Mouse (Mus musculus) adrenal gland, postnatal 10 days (tissue): ENCODE data around the gene Ldhb. TPM values are rescaled to one million over a fixed set of nuclear protein-coding genes. Genes with fewer than 3 reads are reported as not detected.
"Not testable (repeated sequence)": the region's sequence is repeated elsewhere in the genome, so short reads cannot be mapped to it uniquely, and the experiment has no call there.

ENCODE experiments used
- DNase-seq: peaks from one replicate; pipeline ENCODE4 v3.0.0; 2021; ENCODE audit warnings: mixed read lengths
- total RNA-seq, 2 experiments: library from RNA; stranded (reverse); gene quantifications; 2 replicates each; pipeline ENCODE4 v1.2.3; 2021

Ldhb gene
- total RNA-seq, 2 experiments from 2014 or later, result 483 to 579 TPM

DNA sequence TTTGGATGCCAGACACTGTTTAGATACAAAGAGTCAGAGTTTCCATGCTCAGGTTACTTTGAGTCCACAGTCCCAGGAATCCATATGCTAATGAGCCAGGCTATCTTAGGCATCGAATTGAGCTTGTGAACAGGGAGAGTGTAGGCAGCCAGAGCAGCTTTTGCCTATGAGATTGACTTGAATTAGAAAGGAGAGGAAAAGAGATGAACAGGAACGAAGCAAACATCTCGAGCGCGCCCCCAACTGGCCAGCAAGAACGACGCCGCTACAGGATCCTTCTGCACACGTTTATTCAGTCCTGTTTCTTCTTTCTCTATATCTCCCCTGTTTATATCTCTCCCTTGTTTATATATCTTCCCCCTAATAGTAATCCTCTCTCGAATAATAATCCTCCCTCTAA lies 7.2 kb upstream of the Ldhb start:
- peak; percentile 72 for DNase-seq

DNA sequence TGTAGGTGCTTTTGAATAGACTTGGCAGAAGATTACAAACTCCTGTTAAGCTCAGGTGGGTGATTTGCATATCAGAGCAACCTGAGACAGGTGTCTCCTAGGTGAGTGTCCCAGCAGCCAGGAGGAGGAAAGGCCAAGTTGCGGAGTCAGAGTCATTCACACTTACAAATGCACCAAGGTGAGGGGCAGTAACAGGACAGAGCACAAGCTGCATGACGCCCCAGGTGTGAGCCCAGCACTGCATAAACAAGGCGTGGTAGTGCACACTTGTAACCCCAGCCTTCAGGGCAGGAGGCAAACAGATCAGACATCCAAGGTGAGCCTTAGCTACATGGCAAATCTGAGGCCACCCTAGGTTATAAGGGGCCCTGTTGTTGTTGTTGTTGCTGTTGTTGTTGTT lies 5.1 kb upstream of the Ldhb start:
- no peak for DNase-seq

DNA sequence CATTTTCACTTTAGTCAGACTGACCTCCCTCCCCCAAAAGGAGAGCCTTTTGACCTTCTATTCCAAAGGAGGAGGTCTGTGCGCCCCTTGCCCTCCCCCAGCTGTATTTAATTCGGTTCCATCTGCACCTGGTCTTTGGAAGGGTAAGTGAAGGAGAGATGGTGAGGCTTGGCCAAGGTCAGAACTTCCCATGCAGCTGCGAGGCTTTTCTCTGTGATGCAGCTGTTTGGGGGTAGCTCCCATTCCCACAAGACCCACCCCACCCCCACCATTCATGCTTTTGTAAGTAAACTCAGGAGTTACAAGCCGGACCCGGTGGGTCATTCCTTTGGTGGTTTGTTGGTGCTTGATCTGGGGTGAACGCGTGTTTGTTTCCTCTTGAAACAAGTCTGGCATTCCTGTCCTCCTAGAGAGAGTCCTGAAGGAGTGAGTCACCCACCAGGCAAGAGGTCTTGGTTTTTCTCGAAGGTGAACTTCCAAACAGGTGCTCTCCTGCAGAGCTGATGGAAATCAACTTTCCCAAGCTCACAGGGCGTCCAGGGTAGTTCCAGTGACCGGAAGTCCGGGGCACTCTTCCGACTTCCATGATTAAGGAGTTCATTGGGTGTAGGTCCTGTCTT lies 3.9 kb upstream of the Ldhb start:
- no peak for DNase-seq

DNA sequence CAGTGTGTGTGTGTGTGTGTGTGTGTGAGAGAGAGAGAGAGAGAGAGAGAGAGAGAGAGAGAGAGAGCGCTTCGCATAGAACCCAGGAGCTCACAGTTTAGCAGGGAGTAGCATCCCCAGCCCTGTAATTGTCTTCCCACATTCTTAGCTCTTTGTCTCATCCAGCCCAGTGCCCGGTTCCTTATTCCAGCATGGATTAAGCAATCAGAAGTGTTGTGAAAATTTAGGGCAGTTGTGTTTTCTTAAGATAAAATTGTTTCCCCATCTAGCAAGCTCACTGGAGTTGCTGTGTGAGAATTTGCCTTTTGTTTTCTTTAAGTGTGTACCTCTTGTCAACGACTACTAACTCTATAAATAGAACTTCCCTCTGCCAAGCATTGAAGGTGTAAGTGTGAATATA lies 906 bp upstream of the Ldhb start:
- DNase-seq, result no peak

DNA sequence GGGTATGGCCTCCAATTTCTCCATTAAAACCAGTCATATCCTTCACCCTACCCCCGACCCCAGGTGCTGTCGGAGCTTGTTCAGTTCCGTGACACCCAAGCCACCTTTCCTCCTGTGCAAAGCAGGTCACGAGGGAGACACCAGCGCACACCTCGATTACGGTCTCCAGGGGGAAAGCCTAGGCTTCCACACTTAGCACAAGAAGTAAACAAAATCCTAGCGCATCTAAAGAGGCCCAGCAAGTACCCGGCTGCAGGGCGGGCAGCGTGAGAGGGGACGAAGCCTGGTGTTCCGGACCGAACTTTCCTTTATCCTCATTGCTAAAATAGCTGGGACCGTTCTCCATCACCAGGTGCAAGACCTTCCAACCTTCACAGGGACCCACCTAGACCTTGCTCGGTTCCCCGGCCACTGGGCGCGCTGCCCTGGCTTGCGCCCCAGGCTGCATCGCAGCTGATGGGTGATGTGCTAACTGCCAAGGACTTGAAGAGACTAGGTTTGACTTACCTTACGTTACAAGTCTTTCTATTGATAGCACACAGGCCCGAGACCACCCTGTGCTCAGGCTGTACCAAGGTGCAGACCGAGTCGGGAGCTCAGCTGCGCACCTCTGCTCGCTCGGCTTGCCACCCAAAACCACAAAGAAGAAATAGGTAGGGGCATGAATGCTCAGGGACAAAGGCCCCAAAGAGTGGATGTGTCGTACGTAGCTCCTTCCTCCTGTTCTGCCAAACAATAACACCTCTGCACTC lies 548 bp downstream of the Ldhb start:
- peak; percentile 27 for DNase-seq

DNA sequence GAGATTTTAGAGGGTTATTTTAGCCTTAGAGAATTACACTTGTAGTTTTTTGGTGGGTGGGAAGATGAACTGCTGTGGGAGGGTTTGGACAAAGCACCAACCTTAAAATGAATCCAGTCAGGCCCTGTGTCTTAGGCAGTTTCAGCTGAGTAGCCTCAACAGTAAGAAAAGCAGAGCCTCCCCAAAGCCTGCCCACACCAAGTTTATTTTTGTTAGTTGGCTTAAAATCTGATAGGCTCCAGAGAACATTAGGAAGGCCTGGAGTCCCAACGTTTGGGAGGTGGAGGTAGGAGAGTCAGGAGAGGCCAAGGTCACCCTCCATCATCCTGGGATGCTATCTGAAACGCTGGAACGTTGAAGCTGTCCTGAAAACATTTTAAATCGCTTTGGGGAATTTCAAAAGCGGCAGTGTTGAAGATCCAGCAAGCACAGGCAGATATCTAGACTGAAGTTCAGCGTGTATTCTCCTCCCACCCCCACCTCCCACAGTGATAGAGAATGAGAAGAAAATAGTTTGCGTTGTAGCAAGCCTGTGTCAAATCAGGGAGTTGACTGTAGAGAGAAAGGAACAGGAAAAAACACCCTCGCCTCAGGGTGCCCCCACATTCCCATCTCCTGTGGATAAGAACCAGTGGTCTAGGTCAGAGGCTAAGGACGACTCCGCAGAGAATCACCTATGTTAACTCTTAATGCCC lies 1.3 kb downstream of the Ldhb start:
- DNase-seq, result no peak

DNA sequence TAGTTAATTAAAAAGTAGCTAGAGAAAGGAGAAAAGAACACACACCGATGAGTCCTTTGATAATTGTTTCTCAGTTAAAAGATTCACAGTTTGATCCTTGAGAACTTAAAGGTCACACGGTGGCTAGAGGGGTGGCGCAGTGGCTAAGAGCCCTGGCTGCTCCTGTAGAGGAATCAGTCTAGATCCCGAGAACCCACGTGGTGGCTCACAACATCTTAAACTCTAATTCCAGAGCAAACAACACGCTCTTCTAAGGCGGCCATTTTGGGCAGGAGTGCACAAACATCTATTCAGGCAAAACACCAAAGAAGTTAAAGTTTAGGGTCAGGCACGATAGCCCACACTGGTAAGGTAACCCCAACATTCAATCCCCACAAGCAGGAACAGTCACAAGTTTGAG lies 4.2 kb downstream of the Ldhb start:
- no peak for DNase-seq

DNA sequence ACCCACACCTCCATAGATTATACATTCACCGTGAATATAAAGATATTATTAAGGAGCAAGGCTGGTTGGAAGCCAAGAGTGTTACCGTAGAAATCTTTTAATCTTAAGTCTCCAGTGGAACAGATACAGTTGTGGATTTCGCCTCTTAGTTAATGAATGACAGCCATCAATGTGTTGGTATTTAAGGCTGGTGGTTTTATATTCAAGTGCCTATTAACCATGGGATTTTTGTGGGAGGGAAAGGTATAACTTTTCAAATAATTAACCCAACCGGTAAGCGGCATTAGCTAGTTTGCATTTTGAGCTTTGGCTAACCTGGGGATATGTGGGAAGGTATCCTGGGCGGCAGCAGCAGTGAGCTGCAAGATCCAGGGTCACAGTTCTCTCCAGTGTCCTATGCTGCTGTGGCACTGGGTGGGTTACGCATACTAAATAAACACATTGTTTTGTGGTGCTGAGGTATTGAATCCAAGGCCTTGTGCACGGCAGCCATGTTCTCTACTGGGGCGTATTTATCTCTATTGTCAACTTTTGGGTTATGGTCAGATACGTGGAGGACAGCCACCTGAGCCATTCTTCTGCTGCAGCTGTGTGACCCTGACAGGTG lies 5.1 kb downstream of the Ldhb start:
- no peak for DNase-seq

DNA sequence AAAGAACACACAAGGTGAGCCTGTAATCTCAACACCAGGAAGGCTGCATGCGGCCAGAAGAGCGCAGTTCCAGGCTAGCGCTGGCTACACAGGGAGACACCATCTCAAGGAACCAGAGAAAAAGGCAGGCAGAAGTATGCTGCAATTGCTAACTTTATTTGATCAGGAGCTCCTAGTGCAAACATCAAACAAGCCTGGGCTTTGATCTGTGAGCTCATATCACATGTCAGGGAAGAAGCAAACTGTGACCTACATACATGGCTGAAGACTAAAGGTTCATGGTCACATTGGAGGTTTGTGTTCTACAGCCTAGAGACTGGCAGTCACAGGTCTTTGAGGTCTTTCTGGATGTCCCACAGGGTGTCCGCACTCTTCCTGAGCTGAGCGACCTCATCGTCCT lies 17.6 kb downstream of the Ldhb start:
- not testable (repeated sequence) for DNase-seq

DNA sequence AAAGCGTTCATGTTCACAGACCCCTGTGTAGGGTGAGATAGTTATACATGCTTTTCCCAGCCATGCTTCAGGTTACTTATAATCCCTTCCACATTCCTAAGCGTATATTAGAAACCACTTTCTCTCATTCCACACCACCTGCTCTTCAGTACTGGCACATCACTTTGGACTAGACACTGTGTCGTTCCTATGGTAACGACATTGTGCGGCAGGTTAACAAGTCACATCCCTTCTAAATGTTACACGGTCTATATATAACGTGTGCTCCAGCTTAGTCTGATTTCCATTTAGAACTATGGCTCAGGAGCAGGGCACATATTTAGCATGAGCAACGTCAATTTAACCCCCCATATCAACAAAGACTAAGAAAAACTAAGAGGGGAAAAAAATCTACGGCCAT lies 20.1 kb downstream of the Ldhb start:
- DNase-seq, result no peak

DNA sequence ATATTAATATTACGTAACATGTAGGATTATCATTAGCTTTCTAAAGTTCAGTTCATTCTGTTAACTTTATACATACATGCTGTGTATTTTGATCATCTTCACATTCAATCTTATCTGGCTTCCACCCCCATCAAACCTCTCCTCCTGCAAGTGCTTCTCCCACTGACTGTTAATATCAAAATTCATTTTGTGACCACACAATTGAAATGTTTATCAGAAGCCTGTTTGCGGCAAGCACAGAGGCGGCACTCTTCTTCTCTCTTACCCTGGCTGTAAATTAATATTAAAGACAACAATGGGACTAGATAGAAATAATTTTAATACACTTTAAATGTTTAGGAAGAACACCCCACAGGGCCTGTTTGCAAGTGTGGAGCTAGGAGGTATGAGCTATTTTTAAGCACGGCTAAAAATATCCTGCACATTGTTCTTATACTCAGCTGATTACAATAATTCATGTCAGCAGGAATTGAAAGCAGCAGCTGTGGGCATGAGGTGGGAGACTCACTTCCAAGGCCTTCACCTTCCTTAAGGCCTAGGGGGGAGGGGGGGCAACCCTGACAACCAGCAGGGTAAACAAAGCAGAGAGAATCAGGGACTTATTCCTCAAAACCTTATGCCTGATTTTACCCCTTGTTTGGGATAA lies 22.2 kb downstream of the Ldhb start:
- DNase-seq, result no peak

DNA sequence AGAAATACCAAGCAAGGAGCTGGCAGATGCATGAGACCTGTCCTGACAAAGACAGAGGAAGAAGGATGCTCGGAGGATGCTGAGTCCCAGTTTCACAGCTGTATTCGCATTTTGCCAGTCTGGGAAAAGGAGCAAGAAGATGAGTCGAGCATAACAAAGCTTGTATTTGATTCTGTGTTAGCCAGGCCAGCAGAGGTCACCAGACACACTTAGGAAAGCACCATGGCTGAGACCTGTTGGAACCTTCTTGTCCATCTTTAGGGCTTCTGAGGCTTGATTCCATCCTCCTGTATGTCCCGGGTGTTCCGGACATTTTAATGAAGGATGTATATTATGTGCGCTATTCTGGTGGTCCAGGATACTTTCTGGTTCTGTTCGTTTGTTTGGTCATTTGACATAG lies 30.5 kb downstream of the Ldhb start:
- DNase-seq, result peak; percentile 20

DNA sequence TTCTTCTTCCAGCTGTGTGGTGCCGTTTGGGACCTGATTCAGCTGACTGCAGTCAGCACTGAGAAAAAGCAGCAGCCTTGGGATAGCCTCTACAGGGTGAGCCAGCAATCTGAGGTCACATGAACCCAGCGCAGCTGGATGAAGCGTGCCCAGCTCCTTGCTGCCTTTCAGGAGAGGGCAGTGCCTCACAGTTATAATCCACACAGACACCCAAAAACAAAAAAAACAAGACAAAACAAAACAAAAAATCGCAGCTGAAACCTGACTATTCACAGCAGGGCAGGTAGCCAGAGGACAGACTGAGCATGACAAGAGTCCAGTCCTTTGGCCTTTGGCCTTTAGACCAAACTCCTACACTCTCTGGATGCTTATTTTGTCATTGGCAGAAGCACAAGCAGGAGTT lies 35.0 kb downstream of the Ldhb start, which contains the start of gene Gys2:
TSS of gene Gys2 (minus strand) at position 309 of the 403 bp plus-strand sequence.
- DNase-seq, result no peak

DNA sequence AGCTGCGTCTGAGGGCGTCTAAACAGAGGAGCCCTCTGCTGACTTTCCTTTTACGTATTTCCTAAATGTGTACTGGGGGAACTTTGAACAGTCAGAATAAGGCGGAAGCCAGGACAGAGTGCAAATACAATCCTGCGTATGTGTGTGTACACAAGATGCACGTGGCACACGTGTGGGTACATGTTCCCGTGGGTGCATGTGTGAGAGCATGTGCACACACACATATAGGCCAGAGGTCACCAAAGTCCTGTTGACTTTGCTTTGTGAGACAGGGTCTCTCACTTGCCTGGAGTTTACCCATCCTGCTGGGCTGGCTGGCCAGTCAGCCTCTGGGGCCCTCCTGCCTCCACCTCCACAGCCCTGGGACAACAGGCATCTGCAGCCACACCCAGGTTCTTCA lies 36.6 kb downstream of the Ldhb start:
- DNase-seq, result no peak

DNA sequence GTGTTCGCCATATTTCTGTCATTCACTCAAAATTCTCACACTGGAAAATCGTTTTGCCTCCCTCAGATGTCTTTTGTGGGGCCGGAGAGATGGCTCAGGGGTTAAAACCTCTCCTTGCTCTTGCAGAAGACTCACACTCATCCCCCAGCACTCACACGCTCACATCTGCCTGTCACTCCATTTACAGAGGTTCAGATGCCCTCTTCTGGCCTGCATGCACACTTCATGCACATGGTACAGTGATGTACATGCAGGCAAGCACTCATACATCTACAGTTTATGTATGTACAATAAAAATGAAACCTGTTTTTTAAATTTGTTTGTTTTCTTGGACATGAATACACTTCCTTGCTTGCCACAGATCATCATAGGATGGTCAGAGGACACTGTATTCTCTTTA lies 38.2 kb downstream of the Ldhb start:
- peak; percentile 16 for DNase-seq

DNA sequence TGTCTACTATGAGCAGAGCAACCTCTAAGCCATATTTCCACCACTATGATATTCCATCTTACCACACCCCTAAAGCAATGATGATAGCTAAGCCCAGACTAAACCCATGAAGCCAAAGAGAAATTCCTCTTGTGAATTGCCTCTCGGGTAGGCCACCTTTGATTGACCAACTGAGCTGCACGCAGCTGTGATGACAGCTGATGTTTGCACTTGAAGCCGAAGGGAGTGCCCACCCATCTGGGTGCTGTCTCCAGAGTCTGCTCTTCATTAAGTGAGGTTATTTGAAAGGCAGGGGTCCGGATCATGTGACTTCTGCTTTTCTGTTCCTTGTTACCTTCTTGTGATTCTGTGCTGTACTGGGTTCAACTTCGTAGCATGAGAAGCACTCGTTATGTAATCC lies 45.6 kb downstream of the Ldhb start:
- no peak for DNase-seq

DNA sequence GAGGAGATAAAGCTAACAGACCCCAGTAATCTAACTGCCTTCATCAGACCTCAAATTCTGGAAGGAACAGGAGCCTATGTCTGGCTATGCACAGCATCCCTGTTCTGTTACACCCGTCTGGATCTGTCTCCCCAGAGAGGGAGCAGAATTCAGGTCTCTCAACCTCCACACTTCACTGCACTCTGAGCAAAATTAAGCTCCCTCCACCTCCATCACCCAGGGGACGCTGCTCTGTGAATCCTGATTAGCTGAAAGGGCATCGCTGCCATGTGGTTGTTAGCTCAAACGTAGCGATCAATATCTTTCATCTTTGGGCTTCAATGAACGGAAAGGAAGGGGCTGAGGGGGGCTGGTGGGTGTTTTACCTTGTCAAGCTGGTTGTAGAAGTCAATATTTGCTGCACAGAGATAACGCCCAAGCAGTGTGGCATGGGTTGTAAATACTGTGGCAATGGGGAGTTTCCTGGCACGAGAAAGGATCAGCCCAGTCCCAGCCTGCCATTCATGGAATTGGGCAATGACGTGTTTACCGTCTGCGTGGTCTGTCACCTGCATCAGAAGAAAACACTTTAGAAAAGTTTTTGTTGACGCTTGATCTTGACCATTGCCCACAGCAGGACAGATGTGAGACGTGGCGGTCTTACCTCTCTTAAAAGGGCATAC lies 48.6 kb downstream of the Ldhb start:
- no peak for DNase-seq

DNA sequence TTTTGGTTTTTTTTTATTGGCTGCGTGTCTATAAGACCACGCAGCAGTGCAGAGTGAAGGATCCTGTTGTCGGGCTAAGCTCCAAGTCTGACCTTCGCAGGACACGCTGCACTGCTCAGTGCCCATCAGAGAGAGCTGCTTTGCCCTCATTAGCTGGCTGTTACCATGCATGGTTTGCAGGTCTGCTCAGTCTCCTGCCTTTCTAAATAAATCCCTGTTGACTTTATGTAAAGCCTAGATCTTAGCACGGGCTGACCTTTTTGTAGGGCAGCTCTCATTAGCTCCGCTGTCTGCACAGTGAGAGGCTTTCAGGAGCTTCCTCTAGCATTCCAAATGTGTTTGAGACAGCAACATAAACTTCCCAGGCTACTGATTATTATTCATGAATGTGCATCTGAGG lies 49.7 kb downstream of the Ldhb start:
- no peak for DNase-seq

DNA sequence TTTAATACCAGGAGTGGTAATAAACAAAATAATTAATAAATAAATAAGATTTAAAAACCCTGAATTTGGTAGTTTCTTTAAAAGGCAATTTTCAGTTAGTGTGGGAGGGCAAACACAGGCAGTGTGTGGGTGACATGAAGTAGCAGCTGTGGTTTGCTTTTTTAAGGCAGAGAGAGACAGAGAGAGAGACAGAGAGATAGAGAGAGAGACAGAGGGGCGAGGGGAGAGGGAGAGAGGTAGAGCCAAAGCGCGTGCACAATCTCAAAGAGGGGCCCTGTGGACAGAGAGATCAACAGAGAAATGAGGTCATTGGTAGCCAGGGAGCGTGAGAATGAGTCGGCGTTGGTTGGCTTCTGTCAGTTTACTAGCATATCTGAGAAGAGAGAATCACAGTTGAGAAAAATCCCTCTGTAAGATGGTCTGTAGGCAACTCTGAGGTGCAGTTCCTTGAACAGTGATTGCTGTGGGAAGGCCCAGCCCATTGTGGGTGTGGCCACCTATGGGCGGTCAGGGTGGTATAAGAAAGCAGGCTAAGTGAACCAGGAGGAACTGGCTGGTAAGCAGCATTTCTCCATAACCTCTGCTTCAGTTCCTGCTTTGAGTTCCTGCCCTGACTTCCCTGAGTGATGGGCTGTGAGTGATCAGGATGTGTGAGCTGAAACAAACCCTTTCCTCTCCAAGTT lies 52.3 kb downstream of the Ldhb start:
- no peak for DNase-seq

DNA sequence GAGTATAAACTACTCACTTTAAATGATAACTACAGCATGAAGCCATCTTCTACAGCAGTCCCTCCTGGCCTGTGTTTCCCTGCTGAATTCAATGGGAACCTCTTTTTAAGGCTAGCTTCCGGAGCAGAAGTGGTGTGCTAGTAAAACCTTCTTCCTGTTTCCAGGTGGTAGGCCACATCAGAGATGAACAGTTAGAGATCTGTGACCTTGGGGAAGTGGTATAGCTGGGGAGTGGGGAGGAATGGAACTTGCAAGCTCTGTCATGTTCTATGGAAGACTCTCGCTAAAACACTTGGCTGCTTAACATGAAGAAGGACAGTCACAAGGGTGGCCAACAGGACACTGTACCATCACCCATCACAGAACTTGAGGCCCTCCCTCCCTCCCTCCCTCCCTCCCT lies 54.4 kb downstream of the Ldhb start:
- DNase-seq, result no peak

DNA sequence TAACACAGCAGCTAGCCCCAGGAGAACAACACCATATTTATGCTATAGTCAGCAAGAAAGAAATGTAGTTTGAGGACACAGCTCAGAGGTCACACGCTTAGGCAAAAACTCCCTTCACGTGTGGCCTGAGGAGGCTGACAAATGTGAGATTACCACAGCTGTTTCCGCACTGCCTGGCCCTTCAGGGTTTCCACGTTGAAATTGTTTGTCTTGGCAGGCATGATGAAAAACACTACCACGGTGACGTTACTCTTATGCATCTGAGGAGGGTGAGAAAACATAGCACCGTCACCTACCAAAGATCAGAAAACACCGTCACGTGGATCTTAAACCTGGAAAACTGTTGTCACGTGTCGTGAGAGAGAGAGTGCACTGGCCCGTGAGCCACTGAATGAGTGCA lies 56.4 kb downstream of the Ldhb start:
- peak; percentile 15 for DNase-seq
